Mouse (Mus musculus): ENCODE results near the gene Rimbp2. TPM values are rescaled to one million over a fixed set of nuclear protein-coding genes. Genes with fewer than 3 reads are reported as not detected.
A peak's percentile ranks its signal among the peaks of the same experiment; 100 is the strongest.

Gene Rimbp2
- polyA plus RNA-seq, 1 experiment from 2014 or later: not detected

DNA sequence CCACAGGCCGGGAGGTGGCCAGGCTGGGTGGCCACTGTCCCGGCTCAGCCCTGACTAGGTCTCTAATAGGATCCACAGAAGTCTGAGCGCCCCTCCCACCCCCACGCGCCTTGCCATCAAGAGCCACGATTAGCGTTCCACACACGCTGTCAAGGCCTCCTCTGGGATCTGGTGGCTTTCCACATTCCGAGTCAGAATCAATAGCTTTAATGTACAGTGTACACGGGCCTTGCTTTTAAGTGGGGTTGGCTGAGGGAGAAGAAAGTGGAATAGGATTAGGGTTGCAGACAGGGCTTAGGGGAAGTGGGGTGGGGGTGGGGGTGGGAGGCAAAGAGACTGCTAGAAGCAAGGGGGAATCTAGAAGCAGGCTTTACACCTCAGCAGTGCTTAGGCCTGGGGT is 12.8 kb downstream of the Rimbp2 start:
- Histone ChIP-seq H3K36me3 (ENCODE audit: insufficient read depth, low read length) (no peaks in the 10 kb centered on the region), H3K9ac (ENCODE audit: low read depth, low read length) (no peak overlapping the region), H3K27ac (no peak overlapping the region), H3K4me3 (replicated peaks; ENCODE audit: low read depth, low read length) (no peak overlapping the region), H3K9me3 (replicated peaks; ENCODE audit: low read length) (no peaks in the 10 kb centered on the region), H3K27me3 (ENCODE audit: insufficient read depth, low read length) (no peaks in the 10 kb centered on the region), H3K4me1 (replicated peaks; ENCODE audit: insufficient read depth, low read length) (no peaks in the 10 kb centered on the region), H3K4me2 (ENCODE audit: low read length) (no peak overlapping the region)
- no peak for DNase-seq (ENCODE audit: low spot score)
- TF ChIP-seq CTCF (IDR thresholded peaks at IDR 0.05; ENCODE audit: low read depth): no peak
- 76% methylated on average over 10 of the region's 10 CpGs for WGBS
- ATAC-seq (replicated peaks; ENCODE audit: low FRiP score, low read depth): no peak

DNA sequence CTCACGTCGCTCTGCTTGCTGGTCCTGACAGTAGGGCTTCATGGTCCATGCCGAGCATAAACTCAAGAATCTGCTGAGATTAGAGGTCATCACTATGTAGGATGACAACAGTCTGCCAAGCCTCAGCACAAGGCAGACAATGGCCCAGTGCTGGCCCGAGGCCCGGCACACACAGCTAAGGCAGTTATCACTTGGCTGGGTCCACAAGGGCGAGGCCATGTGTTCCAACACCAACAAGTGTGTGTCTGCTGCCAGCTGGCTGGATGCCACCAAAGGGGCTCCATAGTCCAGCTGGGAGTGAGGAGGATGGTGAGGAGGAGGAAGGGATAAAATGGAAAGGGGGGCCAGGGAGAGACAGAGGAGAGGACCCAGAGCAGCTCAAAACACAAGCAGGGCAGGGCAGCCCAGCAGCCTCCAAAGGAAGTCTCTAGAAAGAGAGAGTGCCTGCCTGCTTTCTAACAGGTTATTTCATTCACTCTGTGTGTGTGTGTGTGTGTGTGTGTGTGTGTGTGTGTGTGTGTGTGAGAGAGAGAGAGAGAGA is 17.9 kb downstream of the Rimbp2 start:
- H3K27me3 ChIP-seq (ENCODE audit: insufficient read depth, low read length): no peaks in the 10 kb centered on the region
- H3K9me3 ChIP-seq (replicated peaks; ENCODE audit: low read length): no peaks in the 10 kb centered on the region
- no peak overlapping the region for H3K9ac ChIP-seq (ENCODE audit: low read depth, low read length)
- TF ChIP-seq CTCF (IDR thresholded peaks at IDR 0.05; ENCODE audit: low read depth): no peak
- ATAC-seq (replicated peaks; ENCODE audit: low FRiP score, low read depth) (no peak), DNase-seq (ENCODE audit: low spot score) (no peak)
- H3K4me1 ChIP-seq (replicated peaks; ENCODE audit: insufficient read depth, low read length): no peaks in the 10 kb centered on the region
- WGBS: 72% methylated on average over 6 of the region's 6 CpGs
- no peak overlapping the region for H3K4me2 ChIP-seq (ENCODE audit: low read length)
- no peak overlapping the region for H3K4me3 ChIP-seq (replicated peaks; ENCODE audit: low read depth, low read length)
- H3K27ac ChIP-seq: no peak overlapping the region
- no peaks in the 10 kb centered on the region for H3K36me3 ChIP-seq (ENCODE audit: insufficient read depth, low read length)

DNA sequence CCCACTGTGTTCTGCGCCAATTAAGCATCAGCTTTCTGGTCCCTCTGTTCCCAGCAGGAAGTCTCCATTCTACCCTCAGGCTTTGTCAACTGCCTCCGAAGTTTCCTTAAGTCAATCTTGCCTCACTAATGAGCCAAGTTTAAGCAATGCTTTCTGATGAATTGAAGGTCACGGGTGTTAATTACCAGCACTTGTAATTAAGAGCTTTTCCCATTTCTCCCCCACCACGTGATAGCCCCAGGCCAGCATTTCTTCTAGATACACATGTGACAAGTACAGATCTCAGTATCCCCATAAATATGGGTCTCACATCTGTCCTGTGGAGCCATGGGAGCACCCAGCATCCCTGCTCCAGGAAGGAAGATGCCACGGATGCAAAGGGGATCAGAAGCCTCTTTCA is 20.5 kb downstream of the Rimbp2 start:
- no peak for ATAC-seq (replicated peaks; ENCODE audit: low FRiP score, low read depth)

DNA sequence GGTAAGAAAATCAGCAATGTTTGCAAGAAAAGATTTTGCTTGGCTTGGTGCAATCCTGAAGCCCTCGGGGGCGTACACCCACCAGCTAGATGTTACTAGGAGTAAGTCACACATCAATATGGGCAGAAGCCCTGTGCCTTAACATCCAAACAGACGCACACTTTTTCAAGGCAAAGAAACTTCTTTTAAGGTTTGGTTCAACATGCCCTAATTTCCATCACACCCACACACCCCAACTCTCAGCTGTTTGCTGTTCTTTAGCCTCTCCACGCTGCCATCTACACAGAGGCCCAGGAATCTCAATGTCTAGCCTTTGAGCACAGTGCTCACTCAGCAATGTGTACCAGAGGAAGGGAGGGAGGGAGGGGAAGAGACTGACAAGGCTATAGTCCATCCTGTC is 28.2 kb downstream of the Rimbp2 start:
- Histone ChIP-seq H3K9me3 (replicated peaks; ENCODE audit: low read length) (no peaks in the 10 kb centered on the region), H3K9ac (ENCODE audit: low read depth, low read length) (no peak overlapping the region), H3K4me1 (replicated peaks; ENCODE audit: insufficient read depth, low read length) (no peaks in the 10 kb centered on the region), H3K36me3 (ENCODE audit: insufficient read depth, low read length) (no peaks in the 10 kb centered on the region), H3K4me2 (ENCODE audit: low read length) (no peak overlapping the region), H3K4me3 (replicated peaks; ENCODE audit: low read depth, low read length) (no peak overlapping the region), H3K27ac (no peak overlapping the region), H3K27me3 (ENCODE audit: insufficient read depth, low read length) (no peaks in the 10 kb centered on the region)
- TF ChIP-seq CTCF (IDR thresholded peaks at IDR 0.05; ENCODE audit: low read depth): no peak
- ATAC-seq (replicated peaks; ENCODE audit: low FRiP score, low read depth): no peak
- 75% methylated on average over 4 of the region's 4 CpGs for WGBS
- DNase-seq (ENCODE audit: low spot score): no peak

More for the DNA sequence above, 20.5 kb downstream of the Rimbp2 start:
- Histone ChIP-seq H3K4me3 (replicated peaks; ENCODE audit: low read depth, low read length) (no peak overlapping the region), H3K27ac (no peak overlapping the region), H3K9ac (ENCODE audit: low read depth, low read length) (no peak overlapping the region), H3K27me3 (ENCODE audit: insufficient read depth, low read length) (no peaks in the 10 kb centered on the region), H3K9me3 (replicated peaks; ENCODE audit: low read length) (no peaks in the 10 kb centered on the region), H3K4me1 (replicated peaks; ENCODE audit: insufficient read depth, low read length) (no peaks in the 10 kb centered on the region), H3K4me2 (ENCODE audit: low read length) (no peak overlapping the region), H3K36me3 (ENCODE audit: insufficient read depth, low read length) (no peaks in the 10 kb centered on the region)
- WGBS: 54% methylated on average over 5 of the region's 5 CpGs
- no peak for TF ChIP-seq CTCF (IDR thresholded peaks at IDR 0.05; ENCODE audit: low read depth)
- no peak for DNase-seq (ENCODE audit: low spot score)

DNA sequence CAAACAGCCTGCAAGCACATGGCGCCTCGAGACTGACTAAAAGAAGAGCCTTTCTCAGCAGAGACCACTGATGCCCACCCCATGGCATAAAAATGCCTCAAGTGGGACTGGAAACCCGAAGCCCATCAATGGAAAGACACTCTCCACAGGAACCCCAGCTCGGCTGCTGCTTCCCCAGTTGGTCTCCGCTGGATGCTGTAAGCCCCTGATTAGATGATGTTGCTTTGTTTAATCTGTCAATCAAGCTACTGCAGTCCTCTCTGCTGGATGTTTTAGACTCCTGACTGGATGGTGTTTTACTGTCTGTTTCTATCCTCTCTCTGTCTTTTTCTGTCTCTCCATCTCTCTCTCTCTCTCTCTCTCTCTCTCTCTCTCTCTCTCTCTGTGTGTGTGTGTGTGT is 33.2 kb downstream of the Rimbp2 start:
- H3K9ac ChIP-seq (ENCODE audit: low read depth, low read length): no peak overlapping the region
- WGBS: 67% methylated on average over 5 of the region's 5 CpGs
- no peak for TF ChIP-seq CTCF (IDR thresholded peaks at IDR 0.05; ENCODE audit: low read depth)
- no peak overlapping the region for H3K4me3 ChIP-seq (replicated peaks; ENCODE audit: low read depth, low read length)
- no peak overlapping the region for H3K4me2 ChIP-seq (ENCODE audit: low read length)
- H3K4me1 ChIP-seq (replicated peaks; ENCODE audit: insufficient read depth, low read length): no peaks in the 10 kb centered on the region
- ATAC-seq (replicated peaks; ENCODE audit: low FRiP score, low read depth) (no peak), DNase-seq (ENCODE audit: low spot score) (no peak)
- no peaks in the 10 kb centered on the region for H3K36me3 ChIP-seq (ENCODE audit: insufficient read depth, low read length)
- no peak overlapping the region for H3K27ac ChIP-seq
- H3K27me3 ChIP-seq (ENCODE audit: insufficient read depth, low read length): no peaks in the 10 kb centered on the region
- no peaks in the 10 kb centered on the region for H3K9me3 ChIP-seq (replicated peaks; ENCODE audit: low read length)

DNA sequence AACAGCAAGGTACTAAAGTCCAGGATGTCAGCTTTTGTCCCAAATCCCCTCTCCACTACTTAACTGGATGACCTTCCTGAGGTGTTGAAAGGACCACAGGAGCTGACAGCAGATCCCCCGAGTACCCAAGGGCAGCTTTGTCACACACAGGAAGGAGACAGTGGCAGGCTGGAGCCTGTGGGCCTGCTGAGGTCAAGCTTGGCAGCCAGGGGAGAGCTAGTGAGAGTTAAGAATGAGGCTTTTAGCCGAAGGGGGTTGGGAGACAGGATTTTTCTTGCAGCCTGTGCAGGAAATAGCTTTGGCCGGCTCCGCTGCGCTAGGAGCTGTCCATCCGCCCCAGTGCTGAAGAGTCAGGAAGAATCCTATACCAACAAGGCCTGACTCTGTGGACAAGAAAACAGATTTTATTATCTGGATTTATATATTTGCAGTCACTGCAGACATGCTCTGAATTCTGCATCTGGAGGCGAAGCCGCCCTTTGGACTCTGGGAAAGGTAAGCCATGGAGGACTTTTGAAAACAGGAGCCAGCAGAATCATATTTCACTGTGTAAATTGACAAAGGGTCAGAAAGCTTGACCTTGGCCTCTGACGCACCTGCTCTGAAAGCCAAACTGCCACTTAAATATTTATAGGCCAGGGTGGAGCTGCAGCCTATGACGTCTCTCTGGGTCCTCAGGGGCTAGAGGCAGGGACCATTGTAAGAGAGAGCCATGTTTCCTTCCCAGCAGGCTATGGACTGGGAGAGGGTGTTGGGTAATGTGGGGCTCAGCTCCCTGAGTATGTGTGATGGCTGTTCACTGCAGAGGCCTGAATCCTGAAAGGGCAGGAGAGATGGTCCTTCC is 35.9 kb downstream of the Rimbp2 start:
- no peak for ATAC-seq (replicated peaks; ENCODE audit: low FRiP score, low read depth)
- no peak overlapping the region for H3K4me2 ChIP-seq (ENCODE audit: low read length)
- WGBS: 1% methylated on average over 10 of the region's 10 CpGs

More for the DNA sequence above, 35.9 kb downstream of the Rimbp2 start:
- no peaks in the 10 kb centered on the region for H3K27me3 ChIP-seq (ENCODE audit: insufficient read depth, low read length)
- DNase-seq (ENCODE audit: low spot score): peak; percentile 90
- no peaks in the 10 kb centered on the region for H3K9me3 ChIP-seq (replicated peaks; ENCODE audit: low read length)
- 0 out of 2 replicates have a peak, but pooled peaks have one; percentile 9 for TF ChIP-seq CTCF (IDR thresholded peaks at IDR 0.05; ENCODE audit: low read depth)
- H3K4me1 ChIP-seq (replicated peaks; ENCODE audit: insufficient read depth, low read length): no peaks in the 10 kb centered on the region
- H3K27ac ChIP-seq: no peak overlapping the region
- H3K4me3 ChIP-seq (replicated peaks; ENCODE audit: low read depth, low read length): no peak overlapping the region
- H3K36me3 ChIP-seq (ENCODE audit: insufficient read depth, low read length): no peaks in the 10 kb centered on the region
- H3K9ac ChIP-seq (ENCODE audit: low read depth, low read length): no peak overlapping the region

Data from kidney, postnatal 0 days (tissue).